ENCODE assay signal across 8 mouse cellular contexts in genomic region chr9:13826832-13827405, GRCm38 (mm10). TPM values are rescaled to one million over a fixed set of nuclear protein-coding genes. Genes with fewer than 3 reads are reported as not detected.
A peak's percentile ranks its signal among the peaks of the same experiment; 100 is the strongest.
DNase-seq lines count a peak whose midpoint lies in the region; ATAC-seq and TF ChIP-seq lines count a peak whose summit lies in the region.

TSS of gene Cep57 (minus strand) at chr9:13827107.

- peak within 1 kb of the TSS; percentile 88 to 96 for H3K4me3 ChIP-seq in ES-E14 (ENCODE audit: insufficient read depth in 1 of 2, low read depth in 1 of 2, low read length in 2 of 2, poor library complexity in 1 of 2, severe bottlenecking in 1 of 2)
- peak within 1 kb of the TSS; percentile 61 for H3K4me3 ChIP-seq in forebrain, embryonic 15.5 days
- peak within 1 kb of the TSS; percentile 92 for H3K4me3 ChIP-seq in lung, adult 2 months (replicated peaks; ENCODE audit: extremely low read depth, low read depth, low read length)

- intact Hi-C loops in heart, postnatal 25 days (cut with DNase I): loop anchor here (5.0 to 10.0 kb wide), 3 partner anchors 585 to 958 kb away; partner anchors contain the start of genes Ankrd49, Cwc15, Kdm4d and Mre11a

- under 1% methylated on average over 44 of the region's 44 CpGs for WGBS in forebrain, embryonic 15.5 days
- under 1% methylated on average over 44 of the region's 44 CpGs for WGBS in lung, adult 2 months

- H3K27me3 ChIP-seq in forebrain, embryonic 15.5 days: no peaks in the 10 kb centered on the region

- ATAC-seq in forebrain, embryonic 15.5 days (replicated peaks): peak; percentile 91
- peak; percentile 76 for ATAC-seq in neutrophil, adult 5-6 weeks (ENCODE audit: extremely low read depth, insufficient number of reproducible peaks, low FRiP score, poor library complexity, severe bottlenecking)

- H3K36me3 ChIP-seq in ES-E14 (ENCODE audit: control insufficient read depth, insufficient read depth, low read length, poor library complexity, severe bottlenecking): peaks cover 14% of the 10 kb centered on the region
- H3K36me3 ChIP-seq in forebrain, embryonic 15.5 days: peaks cover 14% of the 10 kb centered on the region

- in situ Hi-C loops in ES-E14 (cut with MboI; ENCODE audit: low sequenced_read_pairs in 2 of 2, unreplicated experiment in 2 of 2): loop anchor here (25.0 kb wide), 2 partner anchors 985 to 1510 kb away; no protein-coding TSS in a partner anchor

- H3K9ac ChIP-seq in ES-E14 (ENCODE audit: insufficient read depth, low read depth, low read length, poor library complexity, severe bottlenecking): peak within 1 kb of the TSS; percentile 97
- peak within 1 kb of the TSS; percentile 98 for H3K9ac ChIP-seq in forebrain, embryonic 15.5 days (replicated peaks)

- DNase-seq in ES-E14 (ENCODE audit: low read depth, low spot score): peak; percentile 97
- DNase-seq in cerebellum, adult 11-12 months: peak; percentile 98
- DNase-seq in heart, postnatal 25 days (ENCODE audit: low spot score): peak; percentile 88
- peak; percentile 96 to 99 for DNase-seq in layer of hippocampus, adult 18-20 months (ENCODE audit: low spot score in 2 of 2)
- peak; percentile 93 for DNase-seq in lung, adult 2 months
- peak; percentile 93 to 97 for DNase-seq in thymus, adult 18-20 months

- peak within 1 kb of the TSS; percentile 82 for H3K4me2 ChIP-seq in forebrain, embryonic 15.5 days (replicated peaks)

- peaks cover 3 to 5% of the 10 kb centered on the region in 2 experiments; a peak in 1 of 4 replicates for H3K4me1 ChIP-seq in ES-E14 (ENCODE audit: control insufficient read depth in 2 of 2, insufficient read depth in 2 of 2, low read length in 2 of 2, poor library complexity in 1 of 2)
- peaks cover 37% of the 10 kb centered on the region for H3K4me1 ChIP-seq in forebrain, embryonic 15.5 days
- H3K4me1 ChIP-seq in lung, adult 2 months (ENCODE audit: control insufficient read depth, insufficient read depth, low read length): peaks cover 8% of the 10 kb centered on the region

- H3K9me3 ChIP-seq in ES-E14 (ENCODE audit: control insufficient read depth, insufficient read depth, low read depth, low read length): no peaks in the 10 kb centered on the region
- H3K9me3 ChIP-seq in forebrain, embryonic 15.5 days: no peaks in the 10 kb centered on the region

- peak within 1 kb of the TSS; percentile 90 for H3K27ac ChIP-seq in ES-E14 (ENCODE audit: insufficient read depth, low read depth, low read length, poor library complexity, severe bottlenecking)
- peak within 1 kb of the TSS; percentile 99 for H3K27ac ChIP-seq in forebrain, embryonic 15.5 days (replicated peaks)

- peak; percentile 66; the same call in 1 of the 2 replicates for TF ChIP-seq POLR2A in lung, adult 2 months (IDR thresholded peaks at IDR 0.05; ENCODE audit: borderline replicate concordance, extremely low read depth, low read depth, low read length)

- TF ChIP-seq CTCF in lung, adult 2 months (IDR thresholded peaks at IDR 0.05; ENCODE audit: insufficient read depth, low read length): no peak

TF ChIP-seq in ES-E14, 5 proteins besides CTCF, POLR2A, EP300 and RAD21:
- no peak for TF ChIP-seq HCFC1 (IDR thresholded peaks at IDR 0.05; ENCODE audit: borderline replicate concordance, insufficient read depth, low read length)
- no peak for TF ChIP-seq ZNF384 (IDR thresholded peaks at IDR 0.05; ENCODE audit: low read depth, low read length)
- TF ChIP-seq MAFK (IDR thresholded peaks at IDR 0.05; ENCODE audit: insufficient read depth, low read depth, low read length): no peak
- TF ChIP-seq CHD2 (IDR thresholded peaks at IDR 0.05; ENCODE audit: low read depth, low read length): no peak; the same call in 1 of the 2 replicates
- no peak for TF ChIP-seq ZC3H11A (IDR thresholded peaks at IDR 0.05; ENCODE audit: borderline replicate concordance, low read depth, low read length)

RNA-seq across cellular contexts. Expression of gene Cep57, which starts in this region (rescaled TPM):
- total RNA-seq in ES-E14 (2012; rRNA removed): 43.3 and 49.9 TPM in 2 replicates
- 47.4 and 48.6 TPM in 2 replicates for polyA plus RNA-seq in forebrain, embryonic 15.5 days (2015; fragmentation: Nextera tagmentation; extraction: Ambion mirVana)
- total RNA-seq in heart, postnatal 25 days (2021): 10 to 100 TPM; 10.4 to 11.2 TPM
- 10 to 100 TPM; 17.7 to 18.9 TPM for total RNA-seq in layer of hippocampus, adult 18-20 months (2021)
- 7.4 and 10.5 TPM in 2 replicates for polyA plus RNA-seq in lung, adult 2 months (2012; rRNA removed)
- 70.3 and 78.2 TPM in 2 replicates for total RNA-seq in neutrophil, adult 5-6 weeks (2017)

Comparison
In these comparisons a context has a peak if more than half of its experiments do, and no peak if none do; other contexts are left out.
1. Peak in every context shown above with its lines: DNase-seq, ATAC-seq, H3K4me3 ChIP-seq and H3K27ac ChIP-seq.